Mouse (Mus musculus) stomach, postnatal 0 days (tissue): ENCODE measurements at regions not wholly inside any gene's neighbourhood (a gene's known extent, or its start where the extent isn't known, plus 50 kb on each side); places are given as distances from the start of the nearest gene placed in this dataset.
A peak's percentile ranks its signal among the peaks of the same experiment; 100 is the strongest.

Experiments
- ATAC-seq: fragments of 200-750 bp; cut with Nextera tagmentation; 2 replicates; pipeline ENCODE4 v1.8.0; 2017; ENCODE audit not compliant: low FRiP score, low TSS enrichment
- DNase-seq: peaks from one replicate; pipeline ENCODE4 v3.0.0-alpha.2; 2016; ENCODE audit warnings: low spot score
- H3K27ac ChIP-seq: fragments of 300-500 bp; sonication (generic); replicated peaks from 2 replicates; pipeline ENCODE4 v1.5.1; 2014; ENCODE audit warnings: mild to moderate bottlenecking, control low read depth
- H3K27me3 ChIP-seq: fragments of 300-500 bp; sonication (generic); 2 replicates; pipeline ENCODE4 v1.6.1; 2014; ENCODE audit warnings: low read length; ENCODE audit not compliant: control insufficient read depth, insufficient read depth
- H3K36me3 ChIP-seq: fragments of 300-500 bp; sonication (generic); 2 replicates; pipeline ENCODE4 v1.6.1; 2014; ENCODE audit warnings: low read length, mixed read lengths; ENCODE audit not compliant: control insufficient read depth, insufficient read depth
- H3K4me1 ChIP-seq: fragments of 300-500 bp; sonication (generic); replicated peaks from 2 replicates; pipeline ENCODE4 v1.6.1; 2014; ENCODE audit warnings: antibody characterized with exemption; ENCODE audit not compliant: control insufficient read depth, insufficient read depth
- H3K4me2 ChIP-seq: fragments of 300-500 bp; sonication (generic); replicated peaks from 2 replicates; pipeline ENCODE4 v1.6.1; 2014; ENCODE audit warnings: low read depth, mild to moderate bottlenecking, control low read depth, moderate library complexity
- H3K4me3 ChIP-seq: fragments of 300-500 bp; sonication (generic); 2 replicates; pipeline ENCODE4 v1.5.1; 2014; ENCODE audit warnings: low read depth, low read length, control low read depth
- H3K9ac ChIP-seq: fragments of 300-500 bp; sonication (generic); 2 replicates; pipeline ENCODE4 v1.6.1; 2014; ENCODE audit warnings: mild to moderate bottlenecking, low read length, control low read depth, mixed read lengths
- H3K9me3 ChIP-seq: fragments of 300-500 bp; sonication (generic); 2 replicates; pipeline ENCODE4 v1.6.1; 2016; ENCODE audit warnings: low read length; ENCODE audit not compliant: control insufficient read depth
- CTCF ChIP-seq: IDR thresholded peaks from 2 replicates; pipeline ENCODE4 v1.5.1; 2016; ENCODE audit warnings: antibody characterized with exemption, low read depth, mild to moderate bottlenecking, moderate library complexity
- EP300 ChIP-seq: optimal IDR thresholded peaks from 2 replicates; pipeline ENCODE3; 2016; ENCODE audit warnings: antibody characterized with exemption
- WGBS: fragments of 180-500 bp; shearing (Covaris S2); extraction: QIAGEN DNeasy Blood & Tissue Kit; methylation state at CpG from one replicate; pipeline ENCODE4 v1.1.7; 2014; 5-methylcytosine and 5-hydroxymethylcytosine counted together

GRCm38 (mm10) chr12:97218445-97218844, 1040.8 kb downstream of the Galc start:
- Histone ChIP-seq H3K9me3 (no peaks in the 10 kb centered on the region), H3K27ac (no peak overlapping the region), H3K4me1 (no peaks in the 10 kb centered on the region), H3K9ac (no peak overlapping the region), H3K27me3 (no peaks in the 10 kb centered on the region), H3K36me3 (no peaks in the 10 kb centered on the region), H3K4me3 (no peak overlapping the region), H3K4me2 (no peak overlapping the region)
- no peak for DNase-seq
- WGBS: 49% methylated on average over 2 of the region's 2 CpGs
- ATAC-seq: no peak
- TF ChIP-seq CTCF (peak; percentile 43), EP300 (no peak)

- DNase-seq: no peak
- Histone ChIP-seq H3K9ac (no peak overlapping the region), H3K27ac (no peak overlapping the region), H3K36me3 (no peaks in the 10 kb centered on the region), H3K4me3 (no peak overlapping the region), H3K4me1 (no peaks in the 10 kb centered on the region), H3K27me3 (no peaks in the 10 kb centered on the region), H3K4me2 (no peak overlapping the region), H3K9me3 (no peaks in the 10 kb centered on the region)
- TF ChIP-seq CTCF: no peak
- TF ChIP-seq EP300: no peak
- ATAC-seq: no peak
- 52% methylated on average over 7 of the region's 7 CpGs for WGBS
Measured at GRCm38 (mm10) chr12:97217608-97218007, 1041.7 kb downstream of the Galc start.

GRCm38 (mm10) chr12:97203636-97204389, 1055.4 kb downstream of the Galc start:
- Histone ChIP-seq H3K4me2 (no peak overlapping the region), H3K36me3 (no peaks in the 10 kb centered on the region), H3K9me3 (no peaks in the 10 kb centered on the region), H3K9ac (no peak overlapping the region), H3K4me3 (no peak overlapping the region), H3K27ac (no peak overlapping the region), H3K4me1 (no peaks in the 10 kb centered on the region), H3K27me3 (no peaks in the 10 kb centered on the region)
- ATAC-seq: no peak
- WGBS: 40% methylated on average over 3 of the region's 3 CpGs
- no peak for DNase-seq
- TF ChIP-seq CTCF (no peak), EP300 (no peak)

- Histone ChIP-seq H3K9me3 (no peaks in the 10 kb centered on the region), H3K4me3 (no peak overlapping the region), H3K9ac (no peak overlapping the region), H3K36me3 (no peaks in the 10 kb centered on the region), H3K27ac (no peak overlapping the region), H3K4me1 (no peaks in the 10 kb centered on the region), H3K4me2 (no peak overlapping the region), H3K27me3 (no peaks in the 10 kb centered on the region)
- DNase-seq (no peak), ATAC-seq (no peak)
- no peak for TF ChIP-seq CTCF
- TF ChIP-seq EP300: no peak
Measured at GRCm38 (mm10) chr12:97161853-97162252, 1097.4 kb downstream of the Galc start.

- no peak overlapping the region for H3K4me3 ChIP-seq
- no peaks in the 10 kb centered on the region for H3K36me3 ChIP-seq
- WGBS: 63% methylated on average over 9 of the region's 9 CpGs
- H3K4me1 ChIP-seq: no peaks in the 10 kb centered on the region
- no peaks in the 10 kb centered on the region for H3K27me3 ChIP-seq
- no peak for ATAC-seq
- DNase-seq: no peak
- no peak overlapping the region for H3K9ac ChIP-seq
- H3K4me2 ChIP-seq: no peak overlapping the region
- no peaks in the 10 kb centered on the region for H3K9me3 ChIP-seq
- TF ChIP-seq EP300 (no peak), CTCF (no peak)
- H3K27ac ChIP-seq: no peak overlapping the region
Measured at GRCm38 (mm10) chr12:97161429-97161828, 1097.8 kb downstream of the Galc start.

GRCm38 (mm10) chr12:97158332-97158731, 1100.9 kb downstream of the Galc start:
- ATAC-seq (no peak), DNase-seq (no peak)
- H3K9me3 ChIP-seq: no peaks in the 10 kb centered on the region
- no peak overlapping the region for H3K27ac ChIP-seq
- H3K4me1 ChIP-seq: no peaks in the 10 kb centered on the region
- no peaks in the 10 kb centered on the region for H3K36me3 ChIP-seq
- H3K27me3 ChIP-seq: no peaks in the 10 kb centered on the region
- WGBS: 59% methylated on average over 4 of the region's 4 CpGs
- no peak overlapping the region for H3K4me3 ChIP-seq
- H3K4me2 ChIP-seq: no peak overlapping the region
- TF ChIP-seq CTCF (no peak), EP300 (no peak)
- H3K9ac ChIP-seq: no peak overlapping the region
